Mouse (Mus musculus) megakaryocyte progenitor cell, adult 5-6 weeks (primary cell): Measurements from ENCODE around the gene Olfr323. TPM values are rescaled to one million over a fixed set of nuclear protein-coding genes. Genes with fewer than 3 reads are reported as not detected.
A peak's percentile ranks its signal among the peaks of the same experiment; 100 is the strongest.

Source experiments
- ATAC-seq: replicated peaks from 2 replicates; pipeline ENCODE4 v1.8.0; 2016; ENCODE audit warnings: mild to moderate bottlenecking, moderate TSS enrichment, inconsistent platforms; ENCODE audit not compliant: poor library complexity
- total RNA-seq, 2 experiments: library from RNA; stranded (forward) in 1 of 2; stranded (reverse) in 1 of 2; fragments of 157-497, 149-512 nt in 1 of 2; fragments of 200-1000 nt in 1 of 2; gene quantifications; 2 replicates each; pipeline versions ENCODE4 v1.2.3 to v1.2.4; 2015 to 2017

Gene Olfr323
- total RNA-seq, 2 experiments from 2014 or later: not detected

DNA sequence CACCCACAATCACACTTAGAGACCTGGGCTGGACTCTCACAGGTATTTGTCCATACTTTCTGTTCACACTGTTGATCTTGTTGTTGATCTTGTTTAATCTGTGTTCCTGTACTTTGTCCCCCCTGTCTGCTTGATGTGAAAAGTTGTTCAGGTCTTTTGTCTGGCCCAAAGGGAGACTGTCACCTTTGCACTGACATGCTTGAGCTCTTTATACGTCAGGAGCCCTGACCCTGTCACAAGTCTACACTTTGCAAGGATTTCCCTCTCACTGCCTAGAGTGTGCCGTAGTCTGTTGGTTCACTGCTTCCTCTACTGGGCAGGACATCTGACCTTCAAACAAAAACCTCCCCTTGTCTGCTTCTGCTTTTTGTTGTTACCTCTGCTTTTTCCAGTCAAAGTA is 25.6 kb downstream of the Olfr323 start:
- ATAC-seq: 0 out of 2 replicates have a peak, but pooled peaks have one; percentile 14

GRCm38 (mm10) chr11:58602800-58603560 is 27.3 kb downstream of the Olfr323 start:
- ATAC-seq: 0 out of 2 replicates have a peak, but pooled peaks have one; percentile 31

DNA sequence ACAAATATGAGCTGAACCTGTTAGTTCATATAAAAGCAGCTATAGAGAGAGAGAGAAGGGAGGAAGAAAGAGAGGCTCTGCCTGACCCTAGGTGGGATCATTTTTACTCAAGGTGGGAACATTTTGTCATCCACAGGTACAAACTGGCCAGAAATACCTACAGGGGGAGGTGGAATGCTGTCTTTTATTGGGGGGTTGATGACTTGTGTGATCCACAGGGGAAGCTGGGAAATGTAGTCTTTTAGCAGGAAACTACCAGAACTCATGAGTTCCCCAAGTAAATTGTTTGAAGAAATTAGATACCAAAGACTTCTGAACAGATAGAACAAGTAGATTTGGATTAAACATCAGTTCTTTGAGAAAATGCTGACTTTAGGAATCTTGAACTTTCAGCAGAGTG is 28.2 kb downstream of the Olfr323 start:
- no peak for ATAC-seq

- no peak for ATAC-seq
These were observed 32.5 kb downstream of the Olfr323 start for GRCm38 (mm10) chr11:58597837-58598236.

- no peak for ATAC-seq
These were observed 35.5 kb downstream of the Olfr323 start, which contains the start of gene Olfr324 for GRCm38 (mm10) chr11:58594814-58595213. TSS of gene Olfr324 (plus strand) at chr11:58595114.

DNA sequence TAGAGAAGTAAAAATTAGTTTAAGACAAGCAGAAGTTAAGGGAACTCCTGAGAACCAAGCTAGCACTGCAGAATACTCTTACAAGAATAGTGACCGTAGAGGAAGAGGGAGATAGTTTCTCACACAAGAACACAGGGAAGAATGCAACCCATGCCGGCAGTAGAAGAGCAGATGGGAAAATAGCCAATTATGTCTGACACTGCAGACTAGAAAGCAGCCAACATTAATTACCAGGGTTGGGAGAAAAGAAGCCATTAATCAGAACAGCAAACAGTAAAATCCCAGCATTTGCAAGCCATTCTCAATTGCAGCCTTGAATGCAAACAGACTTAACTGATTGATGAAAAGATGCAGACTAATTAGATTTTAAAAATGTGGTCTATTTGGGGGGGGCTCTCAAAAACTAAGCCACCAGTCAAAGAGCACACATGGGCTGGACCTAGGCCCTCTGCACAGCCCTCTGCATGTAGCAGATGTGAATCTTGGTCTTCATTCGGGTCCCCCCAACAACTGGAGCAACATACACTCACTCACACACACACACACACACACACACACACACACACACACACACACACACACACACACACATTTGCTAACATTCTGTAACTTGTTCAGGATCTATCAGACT is 41.6 kb downstream of the Olfr323 start:
- ATAC-seq: no peak

GRCm38 (mm10) chr11:58587898-58588348 is 42.4 kb downstream of the Olfr323 start:
- peak; percentile 93 for ATAC-seq

- ATAC-seq: no peak
These were observed 51.7 kb downstream of the Olfr323 start for GRCm38 (mm10) chr11:58578636-58579035.

- ATAC-seq: no peak
These were observed 52.9 kb downstream of the Olfr323 start, which contains the start of gene Olfr325 for GRCm38 (mm10) chr11:58577430-58577829. TSS of gene Olfr325 (plus strand) at chr11:58577730.

Other genes with a start within 250 kb of the Olfr323 start
- gene 1810065E05Rik, start 209.4 kb downstream of the Olfr323 start, total RNA-seq (2015): not detected in 2 replicates
- gene 1810065E05Rik, start 209.4 kb downstream of the Olfr323 start, total RNA-seq (2017): not detected in 2 replicates
- not detected in 2 replicates for gene Gm12253, start 197.9 kb downstream of the Olfr323 start, total RNA-seq (2015)
- not detected in 2 replicates for gene Gm12253, start 197.9 kb downstream of the Olfr323 start, total RNA-seq (2017)
- gene Lypd9, start 177.6 kb downstream of the Olfr323 start, total RNA-seq (2015): not detected in 2 replicates
- gene Lypd9, start 177.6 kb downstream of the Olfr323 start, total RNA-seq (2017): not detected in 2 replicates
- not detected in 2 replicates for gene Olfr30, start 168.2 kb downstream of the Olfr323 start, total RNA-seq (2015)
- not detected in 2 replicates for gene Olfr30, start 168.2 kb downstream of the Olfr323 start, total RNA-seq (2017)
- gene Olfr332, start 137.9 kb downstream of the Olfr323 start, total RNA-seq (2015): not detected in 2 replicates
- not detected in 2 replicates for gene Olfr332, start 137.9 kb downstream of the Olfr323 start, total RNA-seq (2017)
- gene Olfr331, start 127.9 kb downstream of the Olfr323 start, total RNA-seq (2015): not detected in 2 replicates
- gene Olfr331, start 127.9 kb downstream of the Olfr323 start, total RNA-seq (2017): not detected in 2 replicates
- gene Olfr330, start 95.7 kb downstream of the Olfr323 start, total RNA-seq (2015): not detected in 2 replicates
- not detected in 2 replicates for gene Olfr330, start 95.7 kb downstream of the Olfr323 start, total RNA-seq (2017)
- not detected in 2 replicates for gene Olfr329-ps, start 84.1 kb downstream of the Olfr323 start, total RNA-seq (2015)
- not detected in 2 replicates for gene Olfr329-ps, start 84.1 kb downstream of the Olfr323 start, total RNA-seq (2017)
- not detected in 2 replicates for gene Olfr328, start 74.9 kb downstream of the Olfr323 start, total RNA-seq (2015)
- not detected in 2 replicates for gene Olfr328, start 74.9 kb downstream of the Olfr323 start, total RNA-seq (2017)
- gene Olfr224, start 59.9 kb downstream of the Olfr323 start, total RNA-seq (2015): not detected in 2 replicates
- gene Olfr224, start 59.9 kb downstream of the Olfr323 start, total RNA-seq (2017): not detected in 2 replicates
- gene Olfr325, start 52.8 kb downstream of the Olfr323 start, total RNA-seq (2015): not detected in 2 replicates
- not detected in 2 replicates for gene Olfr325, start 52.8 kb downstream of the Olfr323 start, total RNA-seq (2017)
- gene Olfr324, start 35.4 kb downstream of the Olfr323 start, total RNA-seq (2015): not detected in 2 replicates
- gene Olfr324, start 35.4 kb downstream of the Olfr323 start, total RNA-seq (2017): not detected in 2 replicates
- gene 2210407C18Rik, start 14.4 kb downstream of the Olfr323 start, total RNA-seq (2015): not detected in 2 replicates
- not detected in 2 replicates for gene 2210407C18Rik, start 14.4 kb downstream of the Olfr323 start, total RNA-seq (2017)
- gene Trim58, start 10.0 kb upstream of the Olfr323 start, total RNA-seq (2015): 1.8 and 3.5 TPM in 2 replicates
- gene Trim58, start 10.0 kb upstream of the Olfr323 start, total RNA-seq (2017): 0.27 and 1.2 TPM in 2 replicates
- not detected in 2 replicates for gene Olfr322, start 28.3 kb upstream of the Olfr323 start, total RNA-seq (2015)
- not detected in 2 replicates for gene Olfr322, start 28.3 kb upstream of the Olfr323 start, total RNA-seq (2017)
- not detected in 2 replicates for gene Olfr320, start 50.6 kb upstream of the Olfr323 start, total RNA-seq (2015)
- gene Olfr320, start 50.6 kb upstream of the Olfr323 start, total RNA-seq (2017): not detected in 2 replicates
- gene Olfr319, start 68.7 kb upstream of the Olfr323 start, total RNA-seq (2015): not detected in 2 replicates
- not detected in 2 replicates for gene Olfr319, start 68.7 kb upstream of the Olfr323 start, total RNA-seq (2017)
- gene Olfr318, start 93.5 kb upstream of the Olfr323 start, total RNA-seq (2015): not detected in 2 replicates
- not detected in 2 replicates for gene Olfr318, start 93.5 kb upstream of the Olfr323 start, total RNA-seq (2017)
- gene Olfr317, start 108.7 kb upstream of the Olfr323 start, total RNA-seq (2015): not detected in 2 replicates
- not detected in 2 replicates for gene Olfr317, start 108.7 kb upstream of the Olfr323 start, total RNA-seq (2017)
- not detected in 2 replicates for gene Olfr316, start 122.2 kb upstream of the Olfr323 start, total RNA-seq (2015)
- gene Olfr316, start 122.2 kb upstream of the Olfr323 start, total RNA-seq (2017): not detected in 2 replicates
- not detected in 2 replicates for gene Olfr315, start 142.7 kb upstream of the Olfr323 start, total RNA-seq (2015)
- not detected in 2 replicates for gene Olfr315, start 142.7 kb upstream of the Olfr323 start, total RNA-seq (2017)
- not detected in 2 replicates for gene Olfr314, start 152.5 kb upstream of the Olfr323 start, total RNA-seq (2015)
- not detected in 2 replicates for gene Olfr314, start 152.5 kb upstream of the Olfr323 start, total RNA-seq (2017)
- not detected in 2 replicates for gene Fam183b, start 171.5 kb upstream of the Olfr323 start, total RNA-seq (2015)
- gene Fam183b, start 171.5 kb upstream of the Olfr323 start, total RNA-seq (2017): not detected in 2 replicates
- gene Olfr313, start 184.5 kb upstream of the Olfr323 start, total RNA-seq (2015): not detected in 2 replicates
- not detected in 2 replicates for gene Olfr313, start 184.5 kb upstream of the Olfr323 start, total RNA-seq (2017)
- gene Olfr312, start 198.7 kb upstream of the Olfr323 start, total RNA-seq (2015): not detected in 2 replicates
- gene Olfr312, start 198.7 kb upstream of the Olfr323 start, total RNA-seq (2017): not detected in 2 replicates
- not detected in 2 replicates for gene Olfr311, start 208.8 kb upstream of the Olfr323 start, total RNA-seq (2015)
- not detected in 2 replicates for gene Olfr311, start 208.8 kb upstream of the Olfr323 start, total RNA-seq (2017)
- gene Gm12258, start 216.7 kb upstream of the Olfr323 start, total RNA-seq (2015): 0.90 and 1.1 TPM in 2 replicates
- gene Gm12258, start 216.7 kb upstream of the Olfr323 start, total RNA-seq (2017): 2.0 and 3.0 TPM in 2 replicates
- gene 2810021J22Rik, start 236.7 kb upstream of the Olfr323 start, total RNA-seq (2015): 1.9 and 3.7 TPM in 2 replicates
- 2.9 and 5.0 TPM in 2 replicates for gene 2810021J22Rik, start 236.7 kb upstream of the Olfr323 start, total RNA-seq (2017)